Mouse (Mus musculus): ENCODE data around the gene Dapk3. TPM values are rescaled to one million over a fixed set of nuclear protein-coding genes. Genes with fewer than 3 reads are reported as not detected.

Dapk3 gene
- polyA plus RNA-seq, 1 experiment from 2014 or later = 52.7 TPM

- Histone ChIP-seq H3K4me3 (peak overlapping the region; percentile 65), H3K27me3 (ENCODE audit: low read depth, poor library complexity, severe bottlenecking) (peaks cover 42% of the 10 kb centered on the region), H3K27ac (replicated peaks) (peak overlapping the region; percentile 86), H3K9me3 (replicated peaks) (no peaks in the 10 kb centered on the region), H3K36me3 (no peaks in the 10 kb centered on the region), H3K4me1 (peaks cover 37% of the 10 kb centered on the region)
- DNase-seq (ENCODE audit: low spot score) = no peak
- 13% methylated on average over 20 of the region's 20 CpGs for WGBS
These were observed 47.1 kb downstream of the Dapk3 start for GRCm38 (mm10) chr10:81229735-81230437.

- peak; percentile 72 for DNase-seq (ENCODE audit: low spot score)
- peaks cover 37% of the 10 kb centered on the region for H3K4me1 ChIP-seq
- no peaks in the 10 kb centered on the region for H3K9me3 ChIP-seq (replicated peaks)
- H3K27me3 ChIP-seq (ENCODE audit: low read depth, poor library complexity, severe bottlenecking) = peaks cover 42% of the 10 kb centered on the region
- 7% methylated on average over 27 of the region's 27 CpGs for WGBS
- no peaks in the 10 kb centered on the region for H3K36me3 ChIP-seq
- H3K4me3 ChIP-seq = peak within 1 kb of the TSS; percentile 65
- H3K27ac ChIP-seq (replicated peaks) = peak within 1 kb of the TSS; percentile 86
These were observed 47.9 kb downstream of the Dapk3 start, which contains the start of gene Atcay for GRCm38 (mm10) chr10:81230438-81231332. Gene Atcay, minus strand, starts transcription at chr10:81230833.

- Histone ChIP-seq H3K36me3 (no peaks in the 10 kb centered on the region), H3K27ac (replicated peaks) (no peak overlapping the region), H3K4me3 (peak overlapping the region; percentile 65), H3K27me3 (ENCODE audit: low read depth, poor library complexity, severe bottlenecking) (peaks cover 47% of the 10 kb centered on the region), H3K9me3 (replicated peaks) (no peaks in the 10 kb centered on the region), H3K4me1 (peaks cover 37% of the 10 kb centered on the region)
- no peak for DNase-seq (ENCODE audit: low spot score)
- 54% methylated on average over 7 of the region's 7 CpGs for WGBS
These were observed 48.6 kb downstream of the Dapk3 start for GRCm38 (mm10) chr10:81231436-81231835.

- Histone ChIP-seq H3K4me3 (peak within 1 kb of the TSS; percentile 81), H3K27ac (replicated peaks) (peak within 1 kb of the TSS; percentile 92), H3K9me3 (replicated peaks) (no peaks in the 10 kb centered on the region), H3K4me1 (peaks cover 46% of the 10 kb centered on the region), H3K27me3 (ENCODE audit: low read depth, poor library complexity, severe bottlenecking) (peaks cover 56% of the 10 kb centered on the region), H3K36me3 (no peaks in the 10 kb centered on the region)
- DNase-seq (ENCODE audit: low spot score) = peak; percentile 84
- WGBS = 8% methylated on average over 29 of the region's 29 CpGs
These were observed 49.9 kb downstream of the Dapk3 start, which contains the start of gene Zfr2 for GRCm38 (mm10) chr10:81232580-81233225. Gene Zfr2, plus strand, starts transcription at chr10:81233155.

GRCm38 (mm10) chr10:81233226-81233585 lies 50.4 kb downstream of the Dapk3 start:
- Histone ChIP-seq H3K27me3 (ENCODE audit: low read depth, poor library complexity, severe bottlenecking) (peaks cover 61% of the 10 kb centered on the region), H3K4me3 (peak overlapping the region; percentile 81), H3K27ac (replicated peaks) (peak overlapping the region; percentile 92), H3K36me3 (no peaks in the 10 kb centered on the region), H3K9me3 (replicated peaks) (no peaks in the 10 kb centered on the region), H3K4me1 (peaks cover 50% of the 10 kb centered on the region)
- DNase-seq (ENCODE audit: low spot score) = no peak
- 2% methylated on average over 26 of the region's 28 CpGs for WGBS

- Histone ChIP-seq H3K9me3 (replicated peaks) (no peaks in the 10 kb centered on the region), H3K4me1 (peaks cover 54% of the 10 kb centered on the region), H3K36me3 (no peaks in the 10 kb centered on the region), H3K27me3 (ENCODE audit: low read depth, poor library complexity, severe bottlenecking) (peaks cover 61% of the 10 kb centered on the region), H3K27ac (replicated peaks) (no peak overlapping the region), H3K4me3 (no peak overlapping the region)
- no peak for DNase-seq (ENCODE audit: low spot score)
- 85% methylated on average over 6 of the region's 6 CpGs for WGBS
These were observed 51.4 kb downstream of the Dapk3 start for GRCm38 (mm10) chr10:81234206-81234605.

- no peaks in the 10 kb centered on the region for H3K9me3 ChIP-seq (replicated peaks)
- no peak overlapping the region for H3K4me3 ChIP-seq
- H3K4me1 ChIP-seq = peaks cover 45% of the 10 kb centered on the region
- peaks cover 65% of the 10 kb centered on the region for H3K27me3 ChIP-seq (ENCODE audit: low read depth, poor library complexity, severe bottlenecking)
- WGBS = 92% methylated on average over 12 of the region's 12 CpGs
- no peaks in the 10 kb centered on the region for H3K36me3 ChIP-seq
- no peak overlapping the region for H3K27ac ChIP-seq (replicated peaks)
- DNase-seq (ENCODE audit: low spot score) = no peak
These were observed 53.9 kb downstream of the Dapk3 start for GRCm38 (mm10) chr10:81236471-81237268.

- Histone ChIP-seq H3K4me3 (no peak overlapping the region), H3K4me1 (peaks cover 34% of the 10 kb centered on the region), H3K27me3 (ENCODE audit: low read depth, poor library complexity, severe bottlenecking) (peaks cover 71% of the 10 kb centered on the region), H3K27ac (replicated peaks) (no peak overlapping the region), H3K9me3 (replicated peaks) (no peaks in the 10 kb centered on the region), H3K36me3 (no peaks in the 10 kb centered on the region)
- no peak for DNase-seq (ENCODE audit: low spot score)
- 78% methylated on average over 2 of the region's 2 CpGs for WGBS
These were observed 55.8 kb downstream of the Dapk3 start for GRCm38 (mm10) chr10:81238618-81239017.

GRCm38 (mm10) chr10:81240876-81241275 lies 58.1 kb downstream of the Dapk3 start:
- WGBS = 22% methylated on average over 13 of the region's 13 CpGs
- Histone ChIP-seq H3K9me3 (replicated peaks) (no peaks in the 10 kb centered on the region), H3K4me1 (peaks cover 41% of the 10 kb centered on the region), H3K27ac (replicated peaks) (no peak overlapping the region), H3K4me3 (no peak overlapping the region), H3K27me3 (ENCODE audit: low read depth, poor library complexity, severe bottlenecking) (peaks cover 91% of the 10 kb centered on the region), H3K36me3 (no peaks in the 10 kb centered on the region)
- peak; percentile 72 for DNase-seq (ENCODE audit: low spot score)

GRCm38 (mm10) chr10:81242021-81242420 lies 59.2 kb downstream of the Dapk3 start:
- Histone ChIP-seq H3K27ac (replicated peaks) (no peak overlapping the region), H3K27me3 (ENCODE audit: low read depth, poor library complexity, severe bottlenecking) (peaks cover 93% of the 10 kb centered on the region), H3K4me1 (peaks cover 45% of the 10 kb centered on the region), H3K36me3 (no peaks in the 10 kb centered on the region), H3K4me3 (no peak overlapping the region), H3K9me3 (replicated peaks) (no peaks in the 10 kb centered on the region)
- 88% methylated on average over 16 of the region's 16 CpGs for WGBS
- no peak for DNase-seq (ENCODE audit: low spot score)
